Mouse (Mus musculus): ENCODE measurements at regions not wholly inside any gene's neighbourhood (a gene's known extent, or its start where the extent isn't known, plus 50 kb on each side); places are given as distances from the start of the nearest gene placed in this dataset.

DNA sequence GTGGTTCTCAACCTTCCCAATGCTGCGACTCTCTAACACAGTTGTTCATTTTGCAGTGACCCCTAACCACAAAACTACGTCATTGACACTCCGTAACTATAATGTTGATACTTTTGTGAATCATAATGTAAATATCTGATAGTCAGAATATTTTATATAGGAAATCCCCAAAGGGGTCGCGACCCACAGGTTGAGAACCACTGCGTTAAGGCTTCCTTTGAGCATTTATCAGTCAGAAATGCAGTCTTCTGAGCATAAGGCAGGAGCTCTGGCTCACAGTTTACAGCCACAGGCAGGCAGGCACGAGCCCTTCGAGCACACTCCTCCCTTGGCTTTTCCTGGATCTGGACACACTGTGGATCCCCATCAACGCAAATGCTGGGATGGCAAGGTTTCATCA lies 57.0 kb downstream of the Nxnl2 start:
- Histone ChIP-seq H3K9ac (no peak overlapping the region), H3K27ac (no peak overlapping the region), H3K4me2 (no peak overlapping the region), H3K4me1 (peaks cover 9% of the 10 kb centered on the region), H3K36me3 (replicated peaks) (no peaks in the 10 kb centered on the region), H3K27me3 (replicated peaks) (no peaks in the 10 kb centered on the region), H3K9me3 (no peaks in the 10 kb centered on the region), H3K4me3 (no peak overlapping the region)
- WGBS = 87% methylated on average over 9 of the region's 9 CpGs
- ATAC-seq (replicated peaks) = no peak

DNA sequence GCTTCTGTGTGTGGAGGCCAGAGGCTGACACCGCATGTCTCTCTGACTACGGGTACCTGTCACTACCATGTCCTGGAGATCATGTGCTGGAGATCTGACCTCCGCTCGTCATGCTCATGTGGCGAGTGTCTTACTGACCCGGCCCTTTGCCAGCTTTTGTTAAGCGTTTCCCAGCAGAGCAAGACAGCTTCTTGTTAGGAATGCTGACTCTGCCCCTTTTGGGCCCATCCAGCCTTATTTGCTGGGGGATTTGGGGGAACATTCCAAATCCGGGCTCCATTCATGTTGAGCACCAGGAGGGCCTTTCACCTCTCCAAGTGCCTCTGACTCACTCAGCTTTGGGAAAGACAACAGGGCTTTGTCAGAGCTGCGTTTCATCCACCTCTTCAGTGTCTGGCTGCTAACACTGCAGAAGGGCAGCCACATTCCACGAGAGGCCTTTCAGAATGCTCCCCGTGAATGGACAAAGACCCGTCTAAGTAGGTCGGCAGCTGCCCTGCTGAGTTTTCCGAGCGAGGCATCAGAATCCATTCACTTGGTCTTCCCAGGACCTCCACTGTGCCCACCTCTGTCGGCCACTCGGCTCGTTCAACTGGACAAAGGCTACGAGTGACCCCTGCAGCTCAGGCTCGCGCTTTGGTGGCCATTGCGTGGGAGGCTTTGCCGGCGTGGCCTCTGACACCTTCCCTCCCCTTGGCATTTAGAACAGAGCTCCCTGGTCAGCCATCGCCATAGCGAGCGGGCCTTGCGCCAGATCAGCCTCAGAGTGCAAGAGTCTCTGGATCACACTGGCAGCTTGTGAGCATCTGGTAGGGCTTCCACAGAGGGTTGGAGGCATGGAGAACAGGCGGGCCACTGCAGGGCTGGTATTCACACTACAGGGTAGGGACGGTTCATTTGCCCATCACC lies 58.3 kb downstream of the Nxnl2 start:
- peak; percentile 76 for ATAC-seq (replicated peaks)
- 14% methylated on average over 30 of the region's 30 CpGs for WGBS
- Histone ChIP-seq H3K4me1 (peaks cover 9% of the 10 kb centered on the region), H3K4me3 (no peak overlapping the region), H3K27ac (peak overlapping the region; percentile 10; the same call in 1 of the 2 replicates), H3K36me3 (replicated peaks) (no peaks in the 10 kb centered on the region), H3K27me3 (replicated peaks) (no peaks in the 10 kb centered on the region), H3K9me3 (no peaks in the 10 kb centered on the region), H3K4me2 (peak overlapping the region; percentile 34), H3K9ac (no peak overlapping the region)

DNA sequence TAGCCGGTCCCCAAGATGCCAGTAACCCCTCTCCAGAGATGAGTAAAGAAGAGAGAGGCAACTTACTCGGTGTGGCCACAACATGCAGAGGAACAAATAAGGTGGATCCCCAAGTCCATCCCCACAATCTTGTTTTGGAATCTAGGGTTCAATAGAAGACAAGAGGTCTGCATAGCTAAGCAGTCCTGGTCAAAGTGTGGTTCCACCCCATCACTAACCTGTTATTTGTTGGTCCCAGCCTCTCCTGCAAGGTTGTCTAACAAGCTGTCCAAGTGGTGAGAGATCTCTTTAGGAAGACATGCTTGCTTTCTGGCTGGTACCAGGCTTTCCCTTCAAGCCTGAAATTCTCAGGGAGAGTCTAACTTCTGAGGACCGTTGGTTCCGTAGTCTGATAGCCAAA lies 59.0 kb downstream of the Nxnl2 start:
- Histone ChIP-seq H3K9ac (no peak overlapping the region), H3K36me3 (replicated peaks) (no peaks in the 10 kb centered on the region), H3K27ac (no peak overlapping the region), H3K9me3 (no peaks in the 10 kb centered on the region), H3K27me3 (replicated peaks) (no peaks in the 10 kb centered on the region), H3K4me2 (no peak overlapping the region), H3K4me3 (no peak overlapping the region), H3K4me1 (peaks cover 9% of the 10 kb centered on the region)
- WGBS = 76% methylated on average over 4 of the region's 4 CpGs
- ATAC-seq (replicated peaks) = no peak

DNA sequence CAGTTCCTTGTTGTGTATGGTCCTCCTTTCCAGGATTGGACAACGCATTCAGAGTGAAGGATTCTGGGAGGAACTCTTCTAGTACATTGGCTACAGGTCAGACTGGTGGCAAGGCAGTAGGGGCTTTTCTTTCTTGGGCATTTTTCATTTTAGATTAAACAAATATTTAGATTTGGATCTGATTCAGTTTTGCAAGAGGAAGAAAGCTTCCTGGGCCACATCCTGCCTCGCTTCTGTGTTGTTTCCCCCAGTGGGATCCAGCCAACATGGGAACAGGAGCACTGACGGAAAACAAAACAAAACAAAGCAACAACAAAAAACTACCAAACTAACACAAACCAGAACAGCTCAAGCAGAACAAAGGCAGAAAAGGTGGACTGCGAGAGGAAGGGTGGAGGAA lies 60.8 kb downstream of the Nxnl2 start:
- H3K9ac ChIP-seq = no peak overlapping the region
- H3K27ac ChIP-seq = no peak overlapping the region
- no peaks in the 10 kb centered on the region for H3K36me3 ChIP-seq (replicated peaks)
- 84% methylated on average over 4 of the region's 4 CpGs for WGBS
- ATAC-seq (replicated peaks) = no peak
- H3K9me3 ChIP-seq = no peaks in the 10 kb centered on the region
- no peaks in the 10 kb centered on the region for H3K27me3 ChIP-seq (replicated peaks)
- H3K4me2 ChIP-seq = no peak overlapping the region
- peaks cover 9% of the 10 kb centered on the region for H3K4me1 ChIP-seq
- H3K4me3 ChIP-seq = no peak overlapping the region

DNA sequence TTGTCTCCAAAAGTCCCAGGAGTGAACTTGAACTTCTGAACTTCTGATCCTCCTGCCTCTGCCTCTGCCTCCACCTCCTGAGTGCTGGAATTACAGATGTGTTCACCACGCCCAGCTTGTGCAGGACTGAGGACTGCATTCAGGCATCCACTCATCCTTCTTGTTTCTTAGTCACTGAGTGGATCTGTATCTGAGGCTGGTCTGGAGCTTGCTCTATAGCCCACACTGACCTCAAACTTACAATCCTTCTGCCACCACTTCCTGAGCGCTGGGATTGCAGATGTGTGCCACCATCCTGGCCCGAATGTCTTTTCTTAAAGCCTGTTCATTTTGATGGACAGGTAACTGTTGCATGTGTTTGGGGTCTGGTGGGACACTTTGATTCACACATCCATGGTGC lies 76.6 kb downstream of the Nxnl2 start:
- WGBS = 94% methylated on average over 3 of the region's 3 CpGs
- no peak overlapping the region for H3K9ac ChIP-seq
- ATAC-seq (replicated peaks) = no peak
- no peaks in the 10 kb centered on the region for H3K27me3 ChIP-seq (replicated peaks)
- H3K27ac ChIP-seq = no peak overlapping the region
- H3K4me3 ChIP-seq = no peak overlapping the region
- no peak overlapping the region for H3K4me2 ChIP-seq
- H3K36me3 ChIP-seq (replicated peaks) = no peaks in the 10 kb centered on the region
- no peaks in the 10 kb centered on the region for H3K9me3 ChIP-seq
- no peaks in the 10 kb centered on the region for H3K4me1 ChIP-seq

DNA sequence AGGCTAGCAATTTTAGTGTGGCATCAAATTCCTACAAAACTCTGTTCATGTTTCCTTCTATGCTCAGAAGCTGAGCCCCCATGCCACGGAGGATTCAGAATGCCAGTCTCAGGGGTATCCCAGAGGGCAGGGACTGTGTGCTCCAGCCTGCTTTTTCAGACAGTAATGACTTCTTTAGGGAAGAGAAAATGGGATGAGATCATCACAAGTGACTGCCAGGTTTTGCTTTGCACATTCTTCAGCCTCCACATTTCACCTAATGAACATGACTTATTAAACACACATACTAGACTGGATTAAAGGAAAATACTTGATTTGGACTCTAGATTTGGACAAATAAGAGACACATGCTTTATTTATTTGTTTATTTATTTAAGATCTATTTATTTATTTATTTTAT lies 82.5 kb downstream of the Nxnl2 start:
- no peaks in the 10 kb centered on the region for H3K9me3 ChIP-seq
- H3K4me1 ChIP-seq = no peaks in the 10 kb centered on the region
- H3K36me3 ChIP-seq (replicated peaks) = no peaks in the 10 kb centered on the region
- H3K4me3 ChIP-seq = no peak overlapping the region
- no peak overlapping the region for H3K9ac ChIP-seq
- no peak overlapping the region for H3K4me2 ChIP-seq
- no peak for ATAC-seq (replicated peaks)
- WGBS = 83% methylated on average over 1 of the region's 1 CpGs
- no peak overlapping the region for H3K27ac ChIP-seq
- no peaks in the 10 kb centered on the region for H3K27me3 ChIP-seq (replicated peaks)

DNA sequence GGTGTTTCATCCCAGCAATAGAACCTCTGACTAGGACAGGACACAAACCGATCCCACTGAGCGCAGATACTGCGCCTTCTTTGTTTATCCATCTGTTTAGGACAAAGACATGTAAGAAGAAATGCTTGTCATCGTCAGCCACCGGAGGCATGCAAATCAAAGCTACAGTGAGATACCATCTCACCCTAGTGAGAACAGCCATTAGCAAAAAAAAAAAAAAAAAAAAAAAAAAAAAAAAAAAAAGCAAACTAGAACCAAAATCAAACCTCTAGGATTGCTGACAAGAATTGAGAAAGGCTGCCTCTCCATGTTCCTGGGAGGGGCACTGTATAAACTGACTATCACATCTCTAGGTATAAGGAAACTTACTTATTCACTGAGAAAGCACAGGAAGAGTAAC lies 84.9 kb downstream of the Nxnl2 start:
- Histone ChIP-seq H3K36me3 (replicated peaks) (no peaks in the 10 kb centered on the region), H3K9ac (no peak overlapping the region), H3K4me1 (0 out of 2 replicates have a peak, but pooled peaks cover 3% of the 10 kb centered on the region), H3K4me2 (no peak overlapping the region), H3K4me3 (no peak overlapping the region), H3K27me3 (replicated peaks) (no peaks in the 10 kb centered on the region), H3K27ac (no peak overlapping the region), H3K9me3 (no peaks in the 10 kb centered on the region)
- no peak for ATAC-seq (replicated peaks)
- 95% methylated on average over 5 of the region's 5 CpGs for WGBS

DNA sequence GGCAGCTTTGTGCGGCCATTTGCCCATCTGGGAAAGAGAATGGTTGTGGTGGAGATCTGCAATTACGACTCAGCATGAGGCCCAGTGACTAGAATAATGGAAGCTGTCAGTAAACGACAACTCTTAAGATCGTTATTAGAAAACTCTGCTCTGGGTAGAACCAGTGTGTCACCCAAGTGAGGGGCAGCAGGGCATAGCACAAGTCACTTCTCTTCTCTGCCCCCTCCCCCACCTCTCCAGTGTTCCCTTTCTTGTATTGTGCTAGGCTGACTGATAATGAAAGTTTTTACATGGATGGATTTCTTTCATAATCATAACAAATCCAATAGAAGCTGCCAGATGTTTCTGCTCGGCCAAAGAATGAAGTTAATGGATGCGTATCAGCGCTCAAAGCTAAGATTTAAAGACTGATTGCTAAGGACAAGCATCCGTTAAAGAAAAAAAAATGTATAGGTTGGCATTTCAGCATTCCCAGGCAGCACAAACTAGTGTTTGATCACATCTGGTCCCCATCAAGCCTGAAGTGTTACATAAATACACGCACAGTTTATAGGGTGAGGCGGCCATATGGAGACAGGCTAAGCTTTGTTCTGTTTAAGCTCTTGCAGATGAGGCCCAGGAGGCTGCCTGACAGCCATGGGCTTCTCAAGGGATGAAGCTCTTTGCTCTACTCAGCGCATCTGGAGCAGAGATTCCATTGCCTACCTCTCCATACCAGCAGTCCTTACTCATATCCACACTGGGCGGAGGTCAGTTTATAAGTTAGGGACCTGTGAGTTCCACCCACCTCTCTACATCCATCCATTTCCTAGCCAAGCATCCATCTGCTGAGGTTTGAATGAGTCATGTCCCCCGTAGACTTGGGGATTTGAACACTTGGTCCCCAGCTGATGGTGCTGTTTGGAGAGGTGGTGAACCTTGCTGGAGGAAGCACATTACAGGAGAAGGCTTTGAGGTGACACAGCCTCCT lies 88.2 kb downstream of the Nxnl2 start:
- H3K27me3 ChIP-seq (replicated peaks) = no peaks in the 10 kb centered on the region
- H3K4me3 ChIP-seq = no peak overlapping the region
- H3K9me3 ChIP-seq = no peaks in the 10 kb centered on the region
- 0 out of 2 replicates have a peak, but pooled peaks cover 3% of the 10 kb centered on the region for H3K4me1 ChIP-seq
- no peak overlapping the region for H3K9ac ChIP-seq
- no peak overlapping the region for H3K4me2 ChIP-seq
- no peak for ATAC-seq (replicated peaks)
- 43% methylated on average over 13 of the region's 13 CpGs for WGBS
- H3K27ac ChIP-seq = no peak overlapping the region
- H3K36me3 ChIP-seq (replicated peaks) = no peaks in the 10 kb centered on the region

DNA sequence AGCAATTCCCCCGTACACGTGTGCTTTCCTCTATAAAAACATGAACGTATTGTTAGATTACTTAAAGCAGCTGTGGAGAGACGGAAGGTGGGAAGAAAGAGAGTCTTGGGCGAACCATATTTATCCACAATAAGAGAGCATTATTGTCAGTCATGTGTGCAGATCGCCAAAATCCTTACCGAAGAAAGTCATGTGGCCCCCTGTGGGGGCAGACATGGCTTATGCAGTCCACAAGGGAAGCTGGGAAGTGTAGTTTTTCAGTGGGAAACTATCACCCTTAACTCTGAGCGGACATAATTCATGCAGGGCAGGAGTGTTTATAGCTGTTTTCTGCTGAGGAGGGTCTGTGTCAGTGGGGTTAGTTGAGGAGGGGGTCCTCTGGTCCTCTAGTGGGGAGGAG lies 90.8 kb downstream of the Nxnl2 start:
- H3K27ac ChIP-seq = no peak overlapping the region
- 0 out of 2 replicates have a peak, but pooled peaks cover 3% of the 10 kb centered on the region for H3K4me1 ChIP-seq
- no peak overlapping the region for H3K9ac ChIP-seq
- no peaks in the 10 kb centered on the region for H3K27me3 ChIP-seq (replicated peaks)
- peak; percentile 39; the same call in 1 of the 2 replicates for ATAC-seq (replicated peaks)
- 68% methylated on average over 8 of the region's 8 CpGs for WGBS
- no peak overlapping the region for H3K4me3 ChIP-seq
- H3K9me3 ChIP-seq = no peaks in the 10 kb centered on the region
- no peaks in the 10 kb centered on the region for H3K36me3 ChIP-seq (replicated peaks)
- H3K4me2 ChIP-seq = no peak overlapping the region

DNA sequence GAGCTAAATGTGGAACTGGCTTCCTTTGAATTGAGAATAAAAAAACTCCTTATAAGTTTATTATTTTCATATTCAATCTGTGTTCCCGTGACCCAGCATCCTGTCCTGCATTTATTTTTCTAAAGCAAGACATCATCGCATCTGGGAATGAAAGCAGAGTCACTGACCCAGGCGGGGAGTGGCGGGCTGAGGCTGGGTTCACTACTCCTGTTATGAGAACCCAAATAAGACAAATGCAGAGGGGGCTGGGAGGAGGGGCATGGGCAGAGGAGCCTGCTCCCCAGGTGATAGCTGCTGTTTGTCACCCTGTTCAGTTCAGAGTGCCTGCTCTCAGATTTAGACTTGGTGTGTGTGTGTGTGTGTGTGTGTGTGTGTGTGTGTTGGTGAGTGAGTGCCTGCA lies 102.0 kb downstream of the Nxnl2 start:
- no peaks in the 10 kb centered on the region for H3K36me3 ChIP-seq (replicated peaks)
- H3K4me3 ChIP-seq = no peak overlapping the region
- no peak overlapping the region for H3K9ac ChIP-seq
- H3K27me3 ChIP-seq (replicated peaks) = no peaks in the 10 kb centered on the region
- H3K27ac ChIP-seq = no peak overlapping the region
- WGBS = 90% methylated on average over 4 of the region's 4 CpGs
- H3K9me3 ChIP-seq = no peaks in the 10 kb centered on the region
- H3K4me2 ChIP-seq = no peak overlapping the region
- H3K4me1 ChIP-seq = no peaks in the 10 kb centered on the region
- no peak for ATAC-seq (replicated peaks)

DNA sequence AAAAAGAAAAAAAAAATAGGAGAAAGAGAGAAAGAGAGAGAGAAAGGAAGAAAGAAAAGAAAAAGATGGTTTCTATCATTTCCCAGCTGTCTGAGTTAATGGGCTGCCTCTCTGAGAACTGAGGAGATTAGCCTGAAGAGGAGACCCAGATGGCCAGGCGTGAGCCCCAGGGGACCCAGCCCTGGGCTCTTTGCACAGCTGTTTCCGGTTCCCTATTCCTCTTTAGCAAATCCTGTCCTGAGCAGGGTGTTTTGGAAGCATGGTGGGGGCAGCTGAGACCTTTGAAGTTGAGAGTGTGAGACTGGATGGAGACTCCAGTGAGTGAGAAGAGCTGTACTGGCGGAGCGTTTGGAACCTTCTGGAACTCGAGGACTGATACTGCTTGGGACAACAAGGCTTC lies 103.8 kb downstream of the Nxnl2 start:
- WGBS = 71% methylated on average over 5 of the region's 5 CpGs

DNA sequence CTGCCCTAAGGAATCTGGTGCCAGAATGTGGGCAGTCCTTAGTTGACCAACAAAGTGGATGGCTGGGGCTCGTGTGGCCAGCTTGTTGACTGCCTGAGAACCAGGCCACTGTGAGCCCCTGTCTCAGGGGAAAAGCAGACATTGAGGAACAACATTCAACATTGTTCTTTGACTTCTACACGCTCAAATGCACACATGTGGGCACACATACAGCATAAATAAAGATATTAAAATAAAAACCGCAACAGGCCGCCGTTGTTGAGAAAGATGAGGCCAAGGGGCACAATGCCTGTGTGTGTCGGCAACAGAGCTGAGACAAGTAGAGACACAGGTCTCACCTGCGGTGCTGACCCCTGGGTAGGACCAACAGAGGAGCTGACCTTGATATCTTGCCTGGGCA lies 105.8 kb downstream of the Nxnl2 start:
- Histone ChIP-seq H3K27me3 (replicated peaks) (no peaks in the 10 kb centered on the region), H3K4me3 (no peak overlapping the region), H3K27ac (no peak overlapping the region), H3K9ac (no peak overlapping the region), H3K36me3 (replicated peaks) (no peaks in the 10 kb centered on the region), H3K9me3 (no peaks in the 10 kb centered on the region), H3K4me1 (peaks cover 2% of the 10 kb centered on the region; the same call in 1 of the 2 replicates), H3K4me2 (no peak overlapping the region)
- WGBS = 90% methylated on average over 7 of the region's 7 CpGs
- no peak for ATAC-seq (replicated peaks)

More for the DNA sequence above, 103.8 kb downstream of the Nxnl2 start:
- Histone ChIP-seq H3K27ac (no peak overlapping the region), H3K27me3 (replicated peaks) (no peaks in the 10 kb centered on the region), H3K4me3 (no peak overlapping the region), H3K9me3 (no peaks in the 10 kb centered on the region), H3K4me2 (no peak overlapping the region), H3K36me3 (replicated peaks) (no peaks in the 10 kb centered on the region), H3K9ac (no peak overlapping the region), H3K4me1 (no peaks in the 10 kb centered on the region; the same call in 1 of the 2 replicates)
- no peak for ATAC-seq (replicated peaks)

Data from midbrain, embryonic 15.5 days (tissue).